Mouse (Mus musculus): ENCODE data around the gene Slc25a34.

Slc25a34 gene

DNA sequence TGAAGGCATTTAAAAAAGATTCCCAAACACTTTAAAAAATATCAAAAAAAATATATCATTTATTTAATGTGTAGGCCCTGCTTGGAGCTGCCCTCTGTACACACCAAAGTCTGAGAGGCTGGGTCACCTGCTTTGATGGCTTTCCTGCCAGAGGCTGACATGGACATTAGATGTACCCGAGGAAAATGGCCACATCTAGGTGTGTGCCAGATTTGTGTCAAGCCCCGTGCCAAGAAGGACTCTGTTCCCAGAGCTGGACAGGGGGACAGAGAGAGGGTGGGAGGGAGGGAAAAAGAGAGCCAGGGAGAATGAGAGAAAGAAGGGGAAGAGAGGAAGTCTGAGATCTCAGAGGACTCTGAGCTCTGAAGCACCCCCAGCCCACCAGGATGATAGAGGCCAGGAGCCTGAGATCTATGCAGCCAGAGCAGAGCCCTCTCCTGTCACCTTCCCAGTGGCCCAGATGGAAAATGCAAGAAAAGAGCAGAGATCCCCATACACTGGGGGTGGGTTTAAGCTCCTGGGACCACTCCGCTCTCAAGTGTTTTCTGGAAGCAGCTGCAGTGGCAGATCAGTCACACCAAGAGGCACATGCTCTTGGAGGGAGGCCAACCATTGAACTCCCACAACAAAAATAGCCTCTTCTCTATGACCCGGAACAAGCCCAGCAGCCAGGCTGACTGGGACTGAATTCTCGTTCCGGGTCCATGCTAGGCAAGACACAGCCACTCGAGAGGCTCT, 19.7 kb upstream of the Slc25a34 start:
- DNase-seq (ENCODE audit: low spot score) = no peak

DNA sequence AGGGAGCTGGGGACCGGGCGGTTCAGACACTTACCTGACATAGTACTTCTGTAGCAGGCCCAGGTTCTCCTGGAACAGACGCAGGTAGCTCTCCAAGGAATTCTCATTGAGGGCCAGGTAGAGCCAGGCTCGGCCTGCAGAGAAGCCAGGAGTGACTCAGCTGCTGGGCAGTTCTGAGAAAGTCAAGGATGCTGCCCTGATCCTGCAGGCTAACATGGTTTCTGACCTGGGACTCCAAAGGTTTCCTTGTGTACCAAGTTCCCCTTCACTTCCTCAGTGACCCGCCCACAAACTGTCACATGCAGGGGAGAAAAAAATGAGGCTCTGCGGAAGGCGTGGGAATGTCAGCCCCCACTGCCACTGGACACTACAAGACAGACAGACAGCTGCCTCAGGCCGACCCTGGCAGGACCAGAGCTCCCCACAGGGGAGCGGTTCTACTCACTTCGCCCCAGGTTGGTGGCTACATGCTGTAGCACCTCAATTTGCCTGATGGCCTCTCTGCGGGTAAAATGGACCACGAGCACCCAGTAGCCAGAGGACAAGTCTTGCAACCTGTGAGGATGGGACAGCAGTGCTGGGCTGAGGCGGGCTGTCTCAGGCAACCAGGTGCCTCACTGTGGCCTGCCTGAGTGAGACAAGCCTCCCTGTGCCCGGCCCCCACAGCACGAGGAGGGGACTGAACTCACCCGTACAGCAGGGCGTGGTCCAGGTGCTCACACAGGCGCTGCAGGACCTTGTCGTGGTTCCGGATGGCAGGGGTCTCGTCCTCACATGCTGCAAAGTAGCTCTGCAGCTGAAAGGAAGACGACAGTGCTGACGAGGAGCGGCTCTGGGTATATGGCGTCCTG, 18.6 kb upstream of the Slc25a34 start:
- DNase-seq (ENCODE audit: low spot score) = no peak

DNA sequence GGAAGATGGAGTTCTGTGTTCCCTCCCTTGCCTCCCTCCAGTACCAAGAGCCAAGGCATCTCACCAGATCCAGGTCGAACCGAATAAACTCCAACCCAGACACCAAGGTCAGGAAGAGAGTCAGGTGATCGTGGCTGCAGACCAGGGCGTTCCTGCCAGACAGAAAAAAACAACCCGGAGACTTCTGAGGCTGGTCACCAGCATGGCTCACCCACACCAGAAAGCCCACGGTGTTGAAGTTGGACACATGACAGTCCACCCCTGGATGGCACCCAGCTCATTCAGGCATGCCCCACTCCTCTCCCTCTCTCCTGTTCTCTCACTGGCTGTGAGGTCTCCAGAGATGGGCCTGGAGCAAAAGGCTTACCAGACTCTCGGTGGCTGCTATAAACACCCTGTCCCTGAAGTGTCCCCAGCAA, 17.7 kb upstream of the Slc25a34 start:
- no peak for DNase-seq (ENCODE audit: low spot score)

DNA sequence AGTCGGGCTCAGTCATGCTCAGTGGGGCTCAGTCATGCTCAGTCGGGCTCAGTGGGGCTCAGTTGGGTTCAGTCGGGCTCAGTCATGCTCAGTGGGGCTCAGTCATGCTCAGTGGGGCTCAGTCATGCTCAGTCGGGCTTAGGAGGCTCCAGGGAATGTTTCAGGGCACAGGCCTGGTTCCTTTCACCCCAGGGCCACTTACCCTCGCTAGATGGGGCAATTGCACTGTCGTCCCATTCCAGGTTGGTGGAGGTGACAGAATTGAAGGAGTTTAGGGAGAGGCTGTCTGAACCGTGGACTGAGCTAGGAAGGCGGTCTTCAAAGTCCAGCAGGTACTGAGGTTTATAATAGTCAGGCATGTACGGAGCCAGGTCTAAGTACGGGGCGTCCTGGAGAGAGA, 15.9 kb upstream of the Slc25a34 start:
- DNase-seq (ENCODE audit: low spot score) = no peak

DNA sequence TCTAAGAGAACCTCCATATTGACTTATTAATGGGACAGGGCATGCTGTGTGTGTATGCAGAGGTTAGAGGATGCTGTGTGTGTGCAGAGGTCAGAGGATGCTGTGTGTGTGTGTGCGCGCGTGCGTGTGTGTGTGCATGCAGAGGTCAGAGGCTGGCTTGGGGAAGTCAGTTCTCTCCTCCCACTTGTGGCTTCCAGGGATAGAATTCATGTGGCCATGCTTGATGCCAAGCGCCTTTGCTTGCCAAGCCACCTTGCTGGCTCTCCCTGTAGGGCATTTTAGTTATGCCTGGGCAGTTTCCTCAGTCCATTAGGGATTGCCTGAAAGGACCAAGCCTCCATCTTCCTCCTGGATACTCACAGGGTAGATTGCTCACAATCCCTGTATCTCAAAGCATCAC, 13.1 kb upstream of the Slc25a34 start:
- no peak for DNase-seq (ENCODE audit: low spot score)

DNA sequence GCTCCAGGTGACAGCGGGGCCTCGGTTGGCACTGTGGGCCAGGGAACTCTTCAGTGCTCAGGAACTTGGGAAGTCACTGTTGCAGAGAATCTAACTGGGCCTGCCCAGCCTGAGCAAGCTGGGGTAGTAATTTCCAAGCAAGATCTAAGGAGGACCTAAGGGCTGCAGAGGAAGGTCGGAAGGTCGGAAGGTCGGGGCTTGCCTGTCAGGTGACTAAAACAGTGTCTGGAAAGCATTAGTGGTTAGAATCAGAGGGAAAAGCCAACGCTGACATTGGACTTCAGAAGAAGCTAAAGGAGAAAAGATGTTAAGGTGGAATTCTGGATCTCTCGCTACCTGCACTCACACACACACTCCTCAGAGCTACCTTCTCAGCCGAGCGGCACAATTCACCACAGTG, 12.4 kb upstream of the Slc25a34 start:
- no peak for DNase-seq (ENCODE audit: low spot score)

DNA sequence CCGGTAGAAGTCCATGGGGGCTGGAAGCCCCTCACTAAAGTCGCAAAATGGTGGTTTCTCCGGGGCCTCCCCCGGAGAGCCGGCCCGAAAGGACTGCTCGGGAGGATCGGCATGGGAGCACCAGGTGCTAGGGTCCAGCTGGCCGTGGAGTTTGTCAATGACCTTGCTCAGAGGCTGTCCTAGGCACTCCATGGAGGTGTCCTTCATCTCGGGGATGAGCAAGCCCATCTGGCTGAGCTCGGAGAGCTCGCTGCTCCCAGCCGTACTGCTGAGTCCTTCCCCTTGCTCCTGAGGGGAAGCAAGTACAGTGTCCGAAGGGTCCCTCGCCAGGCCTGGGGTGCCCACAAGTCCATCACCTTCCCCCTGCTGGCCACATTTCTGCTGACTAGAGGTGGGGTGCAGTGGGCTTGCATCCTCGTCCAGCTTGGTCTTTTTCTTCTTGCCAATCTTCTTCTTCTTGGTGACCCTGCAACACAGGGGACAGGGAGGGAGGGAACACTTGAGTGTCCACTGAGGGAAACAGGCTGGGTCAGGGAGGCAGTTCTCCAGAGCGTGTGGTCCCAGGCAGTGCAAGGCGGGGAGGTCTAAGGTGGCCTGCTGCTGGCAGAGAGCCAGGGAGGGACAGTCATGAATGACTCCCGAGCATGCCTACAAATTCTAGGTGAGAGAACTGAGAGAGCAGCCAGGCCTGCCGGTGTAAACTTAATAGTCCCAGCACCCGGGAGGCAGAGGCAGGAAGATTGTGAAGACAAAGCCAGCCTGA, 8.7 kb upstream of the Slc25a34 start:
- peak; percentile 68 for DNase-seq (ENCODE audit: low spot score)

DNA sequence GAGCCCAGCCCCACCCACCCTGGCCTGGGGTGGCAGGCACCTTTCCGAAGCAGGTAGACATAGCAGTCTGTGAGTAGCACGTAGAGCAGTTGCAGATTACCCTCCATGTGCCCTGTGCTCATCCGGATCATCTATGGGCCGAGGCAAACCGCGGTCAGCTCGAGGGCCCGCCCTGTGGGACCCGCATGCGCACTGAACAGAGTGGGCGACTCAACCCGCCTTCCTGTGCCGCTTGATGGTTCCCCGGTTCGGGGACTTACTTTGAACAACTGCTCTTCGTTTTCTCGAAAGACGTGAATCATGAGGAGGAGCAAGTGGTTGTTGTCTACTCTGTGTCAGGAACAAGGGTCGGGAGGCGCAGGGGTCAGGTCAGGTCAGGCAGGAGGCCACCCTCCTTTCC, 7.6 kb upstream of the Slc25a34 start:
- no peak for DNase-seq (ENCODE audit: low spot score)

DNA sequence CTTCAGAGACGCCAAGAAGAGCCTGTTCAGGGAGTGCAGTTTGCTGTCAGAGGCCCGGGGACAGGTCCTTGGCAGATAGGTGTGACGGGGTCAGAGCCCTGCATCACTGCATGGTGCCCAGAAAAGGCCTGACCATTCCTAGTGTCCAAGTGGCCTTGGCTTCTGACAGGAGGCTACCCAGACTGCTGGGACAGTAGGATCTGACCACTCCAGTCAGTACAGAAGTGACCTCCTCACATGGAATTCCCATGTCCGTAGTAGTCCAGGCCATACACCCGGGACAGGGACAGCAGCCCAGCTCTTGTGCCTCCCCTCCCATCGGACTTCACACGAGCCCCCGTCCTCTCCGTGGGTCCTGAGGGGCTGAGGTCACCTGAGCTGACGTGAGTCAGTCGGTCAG, 6.4 kb upstream of the Slc25a34 start:
- DNase-seq (ENCODE audit: low spot score) = no peak

DNA sequence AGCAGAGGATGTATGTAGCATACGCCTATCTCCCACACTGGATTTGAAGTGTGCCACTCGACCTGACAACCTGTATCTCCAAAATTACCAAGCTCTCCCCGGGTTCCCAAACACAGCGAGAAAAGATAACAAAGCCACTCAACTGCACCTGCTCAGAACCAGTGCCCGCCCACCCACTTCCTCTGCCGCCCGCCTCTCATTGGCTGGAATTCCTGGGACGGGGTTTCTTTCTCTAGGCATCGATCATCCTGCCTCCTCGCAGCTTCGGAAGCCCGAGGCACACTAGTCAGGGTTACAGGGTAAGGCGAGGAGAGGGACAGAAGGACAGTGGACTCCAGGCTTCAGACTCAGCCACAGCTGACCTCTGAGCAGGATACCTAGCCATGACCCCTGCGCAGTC, 5.0 kb upstream of the Slc25a34 start:
- DNase-seq (ENCODE audit: low spot score) = no peak

DNA sequence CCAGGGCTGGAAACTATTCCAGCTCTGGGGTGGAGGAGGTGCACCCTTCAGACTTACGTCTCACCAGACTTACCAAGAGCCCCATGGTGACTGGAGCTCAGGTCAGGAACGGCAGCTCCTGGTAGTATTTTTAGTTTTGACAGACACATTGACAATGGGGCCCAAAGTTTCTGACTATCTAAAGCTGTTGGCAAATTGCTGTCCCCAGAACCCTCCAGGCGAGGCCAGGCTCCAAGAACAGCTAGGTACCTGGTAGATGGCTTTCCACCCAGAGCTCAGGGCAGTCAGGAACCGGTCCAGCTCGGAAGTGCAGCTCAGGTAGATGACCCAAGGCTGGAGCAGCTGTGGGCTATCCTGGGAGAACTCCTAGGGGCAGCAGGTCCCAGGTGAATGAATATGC, 3.9 kb upstream of the Slc25a34 start:
- DNase-seq (ENCODE audit: low spot score) = no peak

DNA sequence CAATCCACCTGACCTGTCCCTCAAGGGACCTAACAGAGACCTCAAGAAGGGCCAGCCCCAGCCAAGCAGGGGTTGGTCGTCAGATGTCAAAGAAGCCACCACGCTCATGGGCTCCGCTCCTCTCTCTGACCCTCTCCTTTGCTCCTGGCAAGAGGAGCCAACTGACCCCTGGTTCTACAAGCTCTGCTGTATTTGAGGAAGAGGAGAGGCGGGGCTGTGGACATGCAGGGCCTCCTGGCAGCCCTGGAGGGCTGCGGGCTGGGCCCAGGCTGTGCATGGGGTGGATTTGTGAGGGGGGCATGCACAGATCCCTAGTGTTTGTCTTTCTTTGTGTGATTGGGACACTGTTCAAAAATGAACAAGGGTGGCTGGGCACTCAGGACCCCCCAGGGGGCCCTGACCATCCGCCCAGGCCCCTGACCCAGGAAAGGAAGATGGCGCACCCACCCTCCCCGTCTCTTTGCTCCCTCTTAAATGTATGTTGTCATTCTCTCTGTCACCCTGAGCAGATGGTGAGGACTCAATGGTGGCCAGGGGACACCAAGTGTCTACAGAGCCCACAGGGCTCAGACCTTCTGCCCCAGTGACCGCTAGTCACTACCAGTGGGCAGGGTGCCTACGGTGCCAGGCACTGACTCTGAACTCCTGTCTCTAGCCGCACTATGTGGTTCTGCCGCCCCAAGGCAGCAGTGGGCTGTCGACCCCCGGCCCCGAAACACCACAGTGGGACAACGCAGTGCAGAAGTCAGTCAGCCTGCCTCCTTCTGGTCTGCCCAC, 2.3 kb upstream of the Slc25a34 start:
- no peak for DNase-seq (ENCODE audit: low spot score)

DNA sequence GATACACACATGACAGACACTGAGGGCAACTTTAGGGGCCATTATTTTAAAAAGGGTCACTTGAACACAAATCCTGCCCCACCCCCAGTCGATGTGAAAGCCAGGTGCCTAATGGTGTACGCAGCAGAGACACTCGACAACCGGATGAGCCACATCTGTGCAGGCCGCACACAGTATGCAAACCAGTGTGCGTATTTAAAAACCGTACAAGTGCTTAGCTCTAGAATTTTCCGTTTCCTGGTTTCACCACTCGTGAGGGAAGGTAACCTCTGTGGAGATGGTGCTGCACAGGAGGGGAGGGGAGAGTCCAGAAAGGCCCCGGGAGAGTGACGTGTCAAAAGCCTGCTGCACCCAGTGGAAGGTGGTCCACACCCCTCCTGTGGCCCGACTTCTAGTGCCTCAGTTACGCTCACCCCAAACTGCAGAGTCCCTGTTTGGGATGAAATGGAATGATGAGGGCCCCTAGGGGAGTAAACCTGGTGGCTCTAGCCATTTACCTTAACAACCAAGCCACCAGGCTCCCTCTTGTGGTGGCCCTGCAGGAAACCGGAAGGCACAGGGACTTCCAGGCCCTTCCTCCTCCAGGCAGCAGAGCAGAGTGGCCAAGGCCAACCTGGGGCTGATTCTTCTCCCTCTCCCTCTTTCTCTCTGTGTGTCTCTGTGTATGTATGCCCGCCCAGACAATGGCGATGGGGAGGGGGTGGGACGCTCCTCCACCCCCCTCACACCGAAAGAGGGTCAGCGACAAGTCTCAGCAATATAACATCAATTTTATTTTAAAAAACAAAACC, 1.6 kb upstream of the Slc25a34 start:
- no peak for DNase-seq (ENCODE audit: low spot score)

DNA sequence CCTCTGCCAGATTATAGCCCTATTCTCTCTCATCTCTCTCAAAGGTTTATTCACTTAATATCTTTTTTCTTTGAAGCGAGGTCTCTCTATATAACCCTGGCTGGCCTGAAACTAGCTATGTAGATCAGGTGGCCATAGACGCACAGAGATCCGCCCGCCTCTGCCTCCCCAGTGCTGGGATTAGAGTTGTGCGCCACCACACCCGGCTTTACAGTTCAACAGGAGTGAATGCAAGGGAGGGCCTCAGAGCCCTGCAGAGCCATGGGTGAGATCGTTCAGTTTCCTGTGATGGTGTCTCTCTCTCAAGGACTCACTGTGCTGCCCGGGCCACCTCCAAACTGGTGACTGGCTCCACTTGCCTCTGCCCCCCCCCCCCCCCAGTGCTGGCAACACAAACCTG, 513 bp upstream of the Slc25a34 start:
- no peak for DNase-seq (ENCODE audit: low spot score)

DNA sequence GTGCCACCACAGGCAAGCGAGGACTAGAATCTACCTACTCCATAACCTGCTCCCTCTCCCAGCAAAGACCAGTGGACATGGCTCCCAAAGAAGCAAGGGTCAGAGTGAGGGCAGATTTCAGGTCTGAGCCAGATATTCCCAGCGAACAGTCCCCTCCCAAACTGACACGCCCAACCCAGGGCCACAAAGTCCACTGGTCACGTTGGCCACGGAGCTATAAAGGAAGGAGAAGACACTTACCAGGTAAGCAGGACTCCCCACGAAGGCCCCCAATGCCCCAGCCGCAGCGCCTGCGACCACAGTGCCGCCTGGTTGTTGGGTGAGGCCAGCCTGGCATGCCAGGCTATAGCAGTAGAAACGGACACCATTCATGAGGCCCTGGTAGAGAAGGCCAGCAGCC, 584 bp downstream of the Slc25a34 start:
- no peak for DNase-seq (ENCODE audit: low spot score)

DNA sequence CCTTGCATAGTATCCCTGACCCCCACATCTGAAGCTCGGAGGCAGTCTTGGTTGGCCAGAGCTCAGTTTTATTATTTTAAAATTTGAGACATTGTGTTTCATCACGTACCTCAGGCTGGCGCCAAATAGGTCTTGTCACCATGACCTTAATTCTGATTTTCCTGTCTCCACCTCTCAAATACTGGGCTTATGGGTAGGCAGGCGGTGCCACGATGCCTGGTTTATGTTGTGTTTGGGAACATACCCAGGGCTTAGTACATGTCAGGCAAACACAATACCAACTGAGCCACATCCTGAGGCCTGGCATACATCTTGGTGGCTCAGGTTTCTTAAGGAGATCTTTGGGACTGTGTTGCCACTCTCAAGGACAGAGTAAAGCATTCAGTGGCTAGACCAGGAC, 1.0 kb downstream of the Slc25a34 start:
- DNase-seq (ENCODE audit: low spot score) = no peak

DNA sequence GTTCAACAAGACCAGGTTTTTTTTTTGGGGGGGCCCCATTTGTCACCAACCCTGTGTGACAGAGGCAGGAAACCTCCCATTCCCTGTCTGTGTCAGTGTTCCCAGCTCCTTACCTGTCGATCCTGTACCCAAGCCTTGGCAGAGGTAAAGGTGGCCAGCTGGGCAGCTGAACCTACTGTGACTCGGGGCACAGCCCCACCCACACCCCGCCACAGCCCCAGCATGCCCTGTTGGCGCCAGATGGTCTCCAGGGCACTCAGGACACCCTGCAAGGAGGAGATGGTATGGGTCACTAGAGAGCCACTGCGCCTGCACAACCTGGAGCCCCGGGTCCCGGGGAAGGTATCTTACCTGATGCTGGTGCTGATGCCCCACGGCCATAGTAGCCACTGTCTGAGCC, 1.5 kb downstream of the Slc25a34 start:
- no peak for DNase-seq (ENCODE audit: low spot score)

DNA sequence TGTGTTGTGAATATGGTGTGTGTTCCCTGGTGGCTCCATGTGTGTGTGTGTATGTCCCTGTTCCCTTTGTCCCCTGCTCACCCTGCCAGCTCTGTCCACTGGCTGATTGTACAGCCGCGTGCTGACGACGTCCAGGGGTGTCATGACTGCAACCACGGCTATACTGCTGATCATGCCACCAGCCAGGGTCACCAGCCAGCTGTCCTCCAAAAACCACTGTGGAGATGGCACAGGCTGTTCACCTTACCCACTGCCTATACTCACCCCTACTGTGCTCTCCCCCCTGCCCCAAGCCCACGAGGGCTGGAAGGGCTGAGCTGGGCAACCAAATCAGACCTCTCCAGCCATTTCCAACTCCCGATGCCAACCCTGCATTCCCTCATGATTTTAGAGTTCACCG, 2.3 kb downstream of the Slc25a34 start:
- no peak for DNase-seq (ENCODE audit: low spot score)

DNA sequence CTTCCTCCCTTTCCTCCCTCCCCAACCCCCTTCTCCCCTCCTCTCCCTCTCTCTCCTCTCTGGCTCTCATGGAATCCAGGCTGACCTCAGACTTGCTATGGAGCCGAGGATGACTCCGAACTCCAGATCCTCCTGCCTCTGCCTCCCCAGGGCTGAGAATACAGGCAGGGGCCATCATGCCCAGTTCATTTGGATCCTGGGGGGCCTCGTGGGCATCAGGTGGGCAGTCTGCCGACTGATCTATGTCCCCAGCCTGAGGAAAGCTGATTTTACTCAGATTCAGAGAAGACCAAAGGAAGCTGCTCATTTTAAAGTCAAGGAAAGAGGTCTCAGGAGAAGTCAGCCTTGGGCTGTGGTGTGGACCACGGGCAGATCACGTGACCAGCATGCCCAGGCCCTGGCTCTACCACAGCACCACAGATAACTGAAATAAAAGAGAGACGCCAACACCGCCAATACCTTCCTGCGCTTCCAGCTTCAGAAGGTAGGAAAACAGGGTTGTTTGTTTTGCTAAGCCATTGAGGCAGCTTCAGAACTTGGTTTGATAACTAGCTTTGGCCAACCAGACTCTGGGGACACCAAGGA, 4.2 kb downstream of the Slc25a34 start:
- no peak for DNase-seq (ENCODE audit: low spot score)

DNA sequence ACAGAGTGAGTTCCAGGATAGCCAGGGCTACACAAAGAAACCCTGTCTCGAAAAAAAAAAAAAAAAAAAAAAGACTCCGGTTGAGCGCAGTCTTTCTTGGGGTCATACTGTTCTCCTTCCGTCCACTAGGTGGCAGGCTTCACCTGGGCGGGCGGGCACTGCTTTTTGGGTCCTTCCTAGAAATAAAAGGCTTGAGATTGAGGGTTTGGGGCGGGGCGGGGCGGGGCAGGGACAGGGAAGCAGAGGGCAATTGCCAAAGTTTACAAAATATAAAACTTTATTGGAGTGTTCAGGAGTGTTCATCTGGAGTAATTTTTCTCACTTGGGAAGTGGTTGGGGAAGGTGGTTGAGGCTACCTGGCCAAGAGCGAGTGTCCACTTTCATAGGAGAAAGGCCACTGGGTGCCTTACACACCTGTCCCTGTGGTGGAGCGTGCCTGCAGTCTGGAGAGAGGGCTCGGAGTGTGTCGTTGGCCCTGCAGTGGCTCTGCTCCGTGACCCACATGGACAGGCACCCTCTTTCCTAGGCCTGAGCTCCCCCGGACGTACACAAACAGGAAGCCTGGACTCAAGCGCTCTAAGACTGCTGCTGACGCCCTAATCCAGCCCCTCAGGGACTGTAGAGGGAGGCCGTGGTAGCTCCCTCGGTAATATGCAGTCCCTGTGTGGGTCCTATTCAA, 4.9 kb downstream of the Slc25a34 start, which contains the start of gene Tmem82:
Gene Tmem82, minus strand, starts transcription at position 69 of the 679 bp plus-strand sequence.
- peak; percentile 74 for DNase-seq (ENCODE audit: low spot score)

Data from testis, postnatal 10 days (tissue).